Mouse (Mus musculus): ENCODE data around the gene Tmem138.
"Not testable (repeated sequence)": the region's sequence is repeated elsewhere in the genome, so short reads cannot be mapped to it uniquely, and the experiment has no call there.

Tmem138 gene

DNA sequence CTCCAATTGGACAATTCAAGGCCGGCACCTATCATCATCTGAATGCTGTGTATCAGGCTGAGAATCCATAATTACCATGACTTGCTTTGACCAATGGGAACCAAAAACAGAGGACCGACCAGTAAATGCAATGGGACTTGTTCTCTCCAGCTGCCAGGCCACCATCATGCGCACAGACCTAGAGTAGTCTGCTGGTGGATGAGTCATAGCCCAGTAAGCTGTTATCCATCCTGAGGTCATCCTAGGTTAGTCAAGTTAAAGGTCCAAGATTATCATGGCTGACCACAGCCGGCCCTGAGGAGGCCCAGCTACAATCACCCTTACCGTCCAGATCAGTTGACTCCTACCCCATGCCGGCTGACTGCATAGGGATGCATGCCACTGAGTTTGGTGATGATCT, 7.5 kb downstream of the Tmem138 start:
- no peak for DNase-seq (ENCODE audit: low spot score in 2 of 2)

GRCm38 (mm10) chr19:10565217-10565616, 11.9 kb downstream of the Tmem138 start:
- no peak for DNase-seq (ENCODE audit: low spot score in 2 of 2)

DNA sequence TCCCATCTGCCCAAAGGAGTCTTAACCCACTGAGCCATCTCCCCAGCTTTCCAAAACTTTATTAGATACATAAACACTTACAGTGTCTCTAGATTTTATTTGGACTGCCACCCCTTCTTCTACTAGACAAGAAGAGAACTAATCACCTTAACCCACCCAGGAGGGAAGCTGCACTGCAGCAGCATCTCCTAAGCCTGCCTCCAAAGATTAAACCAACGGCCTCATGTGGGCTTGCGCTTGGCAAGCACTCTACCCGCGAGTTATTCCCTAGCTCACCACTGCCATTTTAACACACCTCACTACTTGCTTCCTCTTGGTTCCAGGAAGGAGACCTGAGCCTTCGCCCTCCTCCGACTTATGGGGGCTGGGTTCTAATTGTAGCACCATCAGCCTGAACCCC, 12.9 kb downstream of the Tmem138 start:
- no peak for DNase-seq (ENCODE audit: low spot score in 2 of 2)

GRCm38 (mm10) chr19:10562351-10562750, 14.8 kb downstream of the Tmem138 start:
- no peak for DNase-seq (ENCODE audit: low spot score in 2 of 2)

GRCm38 (mm10) chr19:10561558-10562314, 15.4 kb downstream of the Tmem138 start:
- no peak for DNase-seq (ENCODE audit: low spot score in 2 of 2)

DNA sequence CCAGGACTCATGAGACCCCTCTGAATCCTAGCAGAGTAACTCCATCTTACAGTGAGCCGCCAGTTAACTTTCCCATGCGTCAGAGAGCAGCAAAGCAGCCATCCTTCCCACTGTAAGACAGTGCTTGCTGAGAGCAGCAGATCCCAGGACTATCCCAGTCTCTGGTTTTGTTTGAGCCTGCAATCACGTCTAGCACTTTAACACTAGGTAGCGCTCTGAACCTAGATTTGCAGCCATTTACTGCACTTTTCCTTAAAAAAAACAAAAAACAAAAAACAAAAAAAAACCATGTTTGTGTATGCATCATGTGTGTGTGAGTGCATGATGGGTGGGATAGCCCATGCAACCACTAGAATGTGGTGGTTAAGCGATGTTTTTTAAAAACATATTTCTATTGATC, 17.1 kb downstream of the Tmem138 start:
- no peak for DNase-seq (ENCODE audit: low spot score in 2 of 2)

GRCm38 (mm10) chr19:10557837-10558375, 19.3 kb downstream of the Tmem138 start:
- not testable (repeated sequence) for DNase-seq (ENCODE audit: low spot score in 2 of 2)

GRCm38 (mm10) chr19:10557430-10557829, 19.7 kb downstream of the Tmem138 start:
- DNase-seq (ENCODE audit: low spot score in 2 of 2): no peak

GRCm38 (mm10) chr19:10557001-10557400, 20.2 kb downstream of the Tmem138 start:
- no peak for DNase-seq (ENCODE audit: low spot score in 2 of 2)

DNA sequence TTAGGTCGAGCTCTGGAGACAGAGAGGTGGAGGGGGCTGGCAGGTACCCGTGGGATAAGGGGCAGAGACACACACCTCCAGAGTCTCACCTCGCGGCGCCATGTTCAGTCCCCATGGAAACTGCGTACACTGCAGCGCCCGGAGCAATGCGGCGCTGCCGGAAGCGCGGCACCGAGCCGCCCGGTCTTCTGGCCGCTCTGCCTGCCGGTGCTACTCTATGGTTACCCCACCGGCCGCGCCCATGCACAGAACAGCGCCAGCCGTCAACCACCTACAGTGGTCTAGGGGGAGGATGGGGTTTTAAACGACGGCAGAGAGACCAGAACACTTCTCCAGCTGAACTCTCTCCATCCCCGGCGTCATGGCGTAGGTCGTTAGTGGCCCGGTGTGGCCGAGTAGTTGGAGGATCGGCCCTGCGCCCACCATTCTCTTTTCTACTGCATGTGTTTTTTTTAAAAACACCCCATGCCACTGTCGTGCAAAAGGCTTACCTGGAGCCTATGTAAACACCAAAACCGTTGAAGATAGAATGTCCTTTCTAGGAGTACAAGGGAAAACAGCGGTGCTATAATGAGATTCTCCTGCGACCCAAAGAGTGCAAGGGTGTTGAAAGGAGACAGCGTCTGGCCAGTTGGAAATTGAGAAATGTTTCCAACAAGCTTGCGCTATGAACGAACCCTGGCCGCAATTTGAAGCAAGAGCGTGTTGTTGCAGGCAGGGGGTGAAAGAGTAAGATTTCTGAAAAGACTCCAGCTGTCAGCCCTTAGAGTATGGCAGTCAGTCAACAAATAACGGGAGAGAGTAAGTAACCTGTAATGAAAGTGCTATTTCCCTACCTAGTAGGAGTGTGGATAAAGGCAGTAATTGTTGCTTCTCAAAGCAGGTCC, 21.3 kb downstream of the Tmem138 start, which contains the start of gene Tmem216:
Gene Tmem216, minus strand, starts transcription at position 615 of the 887 bp plus-strand sequence.
- DNase-seq (ENCODE audit: low spot score in 2 of 2): peak; percentile 90 to 93

DNA sequence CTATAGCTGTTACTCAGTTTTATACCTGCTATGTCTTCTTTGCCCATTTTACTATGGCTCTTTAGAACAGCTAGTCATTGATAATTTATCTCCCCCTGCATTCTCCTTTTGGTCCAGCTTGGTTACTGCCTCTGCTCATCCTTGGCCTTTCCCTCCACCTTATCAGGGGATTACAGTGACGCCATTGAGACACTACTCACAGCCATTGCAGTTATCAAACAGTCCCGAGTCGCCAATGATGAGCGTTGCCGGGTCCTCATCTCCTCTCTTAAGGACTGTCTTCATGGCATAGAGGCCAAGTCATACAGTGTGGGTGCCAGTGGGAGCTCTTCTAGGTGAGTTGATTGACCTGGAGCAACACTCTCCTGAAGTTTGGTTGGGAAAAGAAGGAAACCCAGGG, 37.7 kb downstream of the Tmem138 start:
- DNase-seq (ENCODE audit: low spot score in 2 of 2): no peak

DNA sequence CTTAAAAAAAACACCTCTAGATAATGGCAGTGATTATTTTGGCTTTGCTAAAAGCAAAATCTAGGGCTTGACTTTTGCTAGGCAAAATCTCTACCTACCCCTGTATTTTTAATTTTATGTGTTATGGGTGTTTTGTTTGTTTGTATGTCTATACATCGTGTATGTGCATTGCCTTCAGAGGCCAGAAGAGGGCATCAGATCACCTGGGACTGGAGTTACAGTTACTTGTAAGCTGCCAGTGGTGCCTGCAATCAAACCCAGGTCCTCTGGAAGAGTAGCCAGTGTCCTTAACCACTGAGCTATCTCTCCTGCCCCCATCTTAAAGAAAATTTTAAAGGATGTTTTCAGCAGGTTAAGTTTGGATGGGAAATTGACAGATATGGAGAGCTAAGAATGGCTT, 47.1 kb downstream of the Tmem138 start:
- no peak for DNase-seq (ENCODE audit: low spot score in 2 of 2)

DNA sequence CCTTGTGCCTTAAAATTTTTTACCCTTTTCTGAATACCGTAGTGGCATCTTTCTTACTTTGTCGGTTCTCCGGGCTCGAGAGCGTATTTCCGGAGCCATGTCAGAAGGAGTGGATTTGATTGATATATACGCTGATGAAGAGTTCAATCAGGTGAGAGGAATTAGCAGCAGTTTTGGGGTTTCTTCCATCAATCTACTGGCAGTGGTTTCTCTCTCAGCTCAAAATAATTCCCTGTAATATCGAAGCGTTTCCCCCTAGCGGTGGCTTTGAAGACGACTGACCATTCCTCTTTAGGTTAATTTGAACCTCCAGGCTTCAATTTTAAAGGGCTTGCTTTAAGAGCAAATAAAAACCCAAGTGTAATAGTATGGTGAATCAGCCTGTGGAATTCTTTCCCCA, 51.3 kb downstream of the Tmem138 start, which contains the start of gene Sdhaf2:
Gene Sdhaf2, minus strand, starts transcription at position 233 of the 400 bp plus-strand sequence.
- peak; percentile 50 to 60 for DNase-seq (ENCODE audit: low spot score in 2 of 2)

DNA sequence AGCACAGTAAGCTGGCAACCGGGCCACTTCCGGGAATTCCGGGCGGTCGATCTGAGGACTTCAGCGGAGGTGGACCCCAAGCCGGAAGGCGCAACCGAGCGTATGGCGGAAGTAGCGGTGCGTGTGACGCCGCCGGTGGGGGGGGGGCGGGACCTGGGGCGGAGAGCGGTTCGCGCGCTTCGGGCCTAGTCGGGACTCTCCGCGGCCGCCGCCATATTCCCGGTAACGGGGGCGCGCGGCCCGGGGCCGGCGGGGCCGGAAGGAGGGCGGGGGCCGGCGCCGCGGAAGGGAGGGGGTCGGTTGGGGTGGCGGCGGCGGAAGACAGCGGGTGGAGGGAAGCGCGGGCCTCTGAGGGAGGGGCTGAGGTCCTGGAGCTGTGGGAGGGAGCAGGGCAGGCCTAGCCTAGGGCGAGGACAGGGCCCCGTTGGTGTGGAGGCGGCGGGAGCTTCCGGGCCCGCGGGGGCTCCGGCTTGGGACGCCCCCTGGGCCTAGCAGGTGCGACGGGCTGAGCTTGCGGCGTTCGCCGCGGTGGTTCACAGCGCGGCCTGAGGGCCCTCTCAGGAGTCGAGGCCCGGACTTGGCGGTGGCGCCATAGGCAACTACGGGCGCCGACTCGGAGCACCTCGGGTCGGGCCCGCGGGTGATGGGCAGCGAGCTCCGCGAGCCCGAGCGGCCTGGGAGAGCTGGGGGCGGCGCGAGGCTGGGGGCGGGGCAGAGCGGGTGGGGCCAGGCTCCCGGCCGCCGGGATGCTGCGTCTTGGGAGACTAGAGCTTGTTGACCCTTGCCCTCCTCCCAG, 51.9 kb downstream of the Tmem138 start, which contains the start of gene Cpsf7:
Gene Cpsf7, plus strand, starts transcription at position 161 of the 796 bp plus-strand sequence.
- peak; percentile 95 for DNase-seq (ENCODE audit: low spot score in 2 of 2)

DNA sequence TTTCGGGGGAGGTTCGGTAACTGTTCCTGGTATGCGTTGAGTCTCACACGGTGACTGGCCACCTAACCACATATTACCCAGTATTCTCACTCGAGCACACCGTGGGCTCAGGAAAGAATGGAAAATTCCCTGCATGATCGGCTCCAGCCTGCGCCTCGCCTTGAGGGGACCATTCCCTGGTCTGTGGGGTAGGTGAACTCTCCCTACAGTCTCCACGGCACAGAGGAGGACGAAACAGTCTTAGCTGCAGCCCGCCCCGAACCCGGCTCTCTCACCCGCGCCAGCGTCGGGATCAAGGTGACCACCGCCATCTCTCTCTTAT, 52.4 kb downstream of the Tmem138 start:
- no peak for DNase-seq (ENCODE audit: low spot score in 2 of 2)

GRCm38 (mm10) chr19:10523483-10524080, 53.6 kb downstream of the Tmem138 start:
- no peak for DNase-seq (ENCODE audit: low spot score in 2 of 2)

GRCm38 (mm10) chr19:10521926-10522325, 55.2 kb downstream of the Tmem138 start:
- no peak for DNase-seq (ENCODE audit: low spot score in 2 of 2)
